Mouse (Mus musculus) brain, embryonic 14.5 days (tissue): Measurements from ENCODE around the gene Rap1a.

ENCODE experiments used
- CTCF ChIP-seq: fragments of 200-500 bp; IDR thresholded peaks from 2 replicates; pipeline ENCODE4 v1.5.1; 2012; ENCODE audit warnings: inconsistent platforms, mild to moderate bottlenecking, moderate library complexity, borderline replicate concordance; ENCODE audit not compliant: insufficient read depth, insufficient read length; ENCODE audit errors: extremely low read depth
- POLR2A ChIP-seq: fragments of 200-500 bp; IDR thresholded peaks from 2 replicates; pipeline ENCODE4 v1.6.1; 2012; ENCODE audit warnings: mild to moderate bottlenecking, inconsistent platforms, borderline replicate concordance; ENCODE audit not compliant: poor library complexity, insufficient read depth, insufficient read length, severe bottlenecking; ENCODE audit errors: extremely low read depth

DNA sequence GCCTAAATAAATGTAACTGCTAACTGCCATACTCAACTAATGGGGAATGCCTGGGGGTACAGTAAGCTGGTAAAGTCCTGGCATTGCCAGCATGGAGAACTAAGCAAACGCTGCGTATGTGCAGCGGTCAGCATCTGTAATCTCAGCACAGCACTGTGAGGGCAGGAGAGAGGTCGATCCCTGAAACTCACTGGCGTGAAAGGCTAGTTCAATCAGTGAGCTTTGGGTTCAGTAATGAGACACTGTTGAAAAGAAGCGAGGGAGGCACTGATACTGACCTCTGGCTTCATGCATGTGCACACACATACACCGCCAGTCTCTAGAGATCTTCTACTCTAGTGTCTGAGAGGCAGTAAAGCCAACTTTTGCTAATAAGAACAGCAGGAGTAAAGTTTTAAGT lies 18.7 kb downstream of the Rap1a start:
- no peak for TF ChIP-seq CTCF
- no peak for TF ChIP-seq POLR2A
